12 mouse cellular contexts compared by ENCODE assay signal in genomic region chr9:120690510-120690909, GRCm38 (mm10).
DNase-seq lines count a peak whose midpoint lies in the region; ATAC-seq and TF ChIP-seq lines count a peak whose summit lies in the region.
"Had no signal": no experiment of that assay in that cellular context is flagged by ENCODE, and none has a peak within 500 bp of the region (broad histone marks: within the 10 kb centered on the region; RNA-seq: fewer than 3 reads in every experiment).

No protein-coding gene starts in this region.

- intact Hi-C loops in heart, postnatal 14 days (cut with DNase I) = loop anchor here (5.0 to 10.0 kb wide), 3 partner anchors 42 to 88 kb away; no protein-coding TSS in a partner anchor

- H3K36me3 ChIP-seq in heart, embryonic 12.5 days = no peaks in the 10 kb centered on the region
- H3K36me3 ChIP-seq in E14TG2a.4 (ENCODE audit: insufficient read depth, low read length) = no peaks in the 10 kb centered on the region
- no peaks in the 10 kb centered on the region for H3K36me3 ChIP-seq in forebrain, embryonic 11.5 days (ENCODE audit: control insufficient read depth, insufficient read depth, low read length)
- H3K36me3 ChIP-seq in limb, embryonic 11.5 days (ENCODE audit: control insufficient read depth, insufficient read depth, low read length) = no peaks in the 10 kb centered on the region

- peak overlapping the region; percentile 84; the same call in 1 of the 2 replicates for H3K27ac ChIP-seq in heart, embryonic 12.5 days (ENCODE audit: poor library complexity, severe bottlenecking)
- peak overlapping the region; percentile 76 for H3K27ac ChIP-seq in forebrain, embryonic 11.5 days (ENCODE audit: low read depth, low read length)
- H3K27ac ChIP-seq in limb, embryonic 11.5 days (replicated peaks; ENCODE audit: low read depth, low read length) = peak overlapping the region; percentile 95

- ATAC-seq in heart, embryonic 12.5 days (ENCODE audit: insufficient number of reproducible peaks, low FRiP score) = no peak
- ATAC-seq in forebrain, embryonic 11.5 days (replicated peaks; ENCODE audit: low FRiP score) = no peak
- ATAC-seq in limb, embryonic 11.5 days (ENCODE audit: insufficient number of reproducible peaks, low FRiP score, low TSS enrichment, low read depth) = no peak

- no peak overlapping the region for H3K9ac ChIP-seq in heart, embryonic 12.5 days
- H3K9ac ChIP-seq in forebrain, embryonic 11.5 days (ENCODE audit: low read length) = peak overlapping the region; percentile 51; the same call in 1 of the 2 replicates
- H3K9ac ChIP-seq in limb, embryonic 11.5 days (ENCODE audit: low read length) = peak overlapping the region; percentile 41; the same call in 1 of the 2 replicates

- 34% methylated on average over 5 of the region's 5 CpGs for WGBS in heart, embryonic 12.5 days
- 18% methylated on average over 5 of the region's 5 CpGs for WGBS in forebrain, embryonic 11.5 days
- 8% methylated on average over 5 of the region's 5 CpGs for WGBS in limb, embryonic 11.5 days

- no peak overlapping the region for H3K4me3 ChIP-seq in heart, embryonic 12.5 days
- peak overlapping the region; percentile 64 for H3K4me3 ChIP-seq in E14TG2a.4 (replicated peaks; ENCODE audit: low read length)
- no peak overlapping the region for H3K4me3 ChIP-seq in forebrain, embryonic 11.5 days (ENCODE audit: low read depth, low read length)
- H3K4me3 ChIP-seq in limb, embryonic 11.5 days (ENCODE audit: low read depth, low read length) = no peak overlapping the region
- H3K4me3 ChIP-seq: megakaryocyte, embryonic 14.5 days had no signal

- no peaks in the 10 kb centered on the region for H3K9me3 ChIP-seq in heart, embryonic 12.5 days (replicated peaks)
- peaks cover 4% of the 10 kb centered on the region; the same call in 1 of the 2 replicates for H3K9me3 ChIP-seq in E14TG2a.4 (ENCODE audit: low read length)
- no peaks in the 10 kb centered on the region for H3K9me3 ChIP-seq in forebrain, embryonic 11.5 days (ENCODE audit: control insufficient read depth, low read length)
- H3K9me3 ChIP-seq in limb, embryonic 11.5 days (ENCODE audit: control insufficient read depth, low read length) = no peaks in the 10 kb centered on the region

- TF ChIP-seq CTCF in E14TG2a.4 (conservative IDR thresholded peaks at IDR 0.05; ENCODE audit: low read length) = no peak

- H3K27me3 ChIP-seq in heart, embryonic 12.5 days (replicated peaks) = peaks cover 6% of the 10 kb centered on the region; the same call in 1 of the 2 replicates
- H3K27me3 ChIP-seq in E14TG2a.4 (ENCODE audit: insufficient read depth, low read length) = peaks cover 58% of the 10 kb centered on the region
- H3K27me3 ChIP-seq in forebrain, embryonic 11.5 days (ENCODE audit: control insufficient read depth, insufficient read depth, low read length) = no peaks in the 10 kb centered on the region
- H3K27me3 ChIP-seq in limb, embryonic 11.5 days (ENCODE audit: control insufficient read depth, insufficient read depth, low read length) = no peaks in the 10 kb centered on the region

- H3K4me2 ChIP-seq in heart, embryonic 12.5 days = peak overlapping the region; percentile 72
- H3K4me2 ChIP-seq in forebrain, embryonic 11.5 days (ENCODE audit: low read depth, low read length, severe bottlenecking) = peak overlapping the region; percentile 42; the same call in 1 of the 2 replicates
- H3K4me2 ChIP-seq in limb, embryonic 11.5 days (ENCODE audit: low read depth, severe bottlenecking) = peak overlapping the region; percentile 35; the same call in 1 of the 2 replicates

- peaks cover 26% of the 10 kb centered on the region for H3K4me1 ChIP-seq in heart, embryonic 12.5 days (replicated peaks)
- peaks cover 58% of the 10 kb centered on the region for H3K4me1 ChIP-seq in E14TG2a.4 (replicated peaks; ENCODE audit: low read depth, low read length)
- H3K4me1 ChIP-seq in forebrain, embryonic 11.5 days (replicated peaks; ENCODE audit: control insufficient read depth, insufficient read depth, low read length) = peaks cover 24% of the 10 kb centered on the region
- H3K4me1 ChIP-seq in limb, embryonic 11.5 days (ENCODE audit: control insufficient read depth, insufficient read depth, low read length) = peaks cover 19% of the 10 kb centered on the region

- no peak for DNase-seq in heart, postnatal 14 days
- no peak for DNase-seq in forebrain, embryonic 11.5 days (ENCODE audit: low spot score)
- DNase-seq in limb, embryonic 11.5 days (ENCODE audit: low spot score) = no peak
- no peak for DNase-seq in urinary bladder, postnatal 4 days (ENCODE audit: low spot score in 2 of 2)
- no peak for DNase-seq in adrenal gland, postnatal 36 days
- no peak for DNase-seq in thymus, postnatal 0 days (ENCODE audit: low spot score)
- DNase-seq: adrenal gland, adult 8-10 months; B cell, adult 2 months; thymus, postnatal 25 days had no signal
